Mouse (Mus musculus): Measurements from ENCODE around the gene H2-Ob. TPM values are rescaled to one million over a fixed set of nuclear protein-coding genes. Genes with fewer than 3 reads are reported as not detected.
A peak's percentile ranks its signal among the peaks of the same experiment; 100 is the strongest.

The H2-Ob gene
- polyA plus RNA-seq, 1 experiment from 2014 or later: 0.17 TPM

- Histone ChIP-seq H3K27me3 (replicated peaks) (no peaks in the 10 kb centered on the region), H3K27ac (no peak overlapping the region), H3K9ac (no peak overlapping the region), H3K36me3 (no peaks in the 10 kb centered on the region), H3K9me3 (no peaks in the 10 kb centered on the region), H3K4me1 (no peaks in the 10 kb centered on the region), H3K4me2 (no peak overlapping the region), H3K4me3 (replicated peaks) (no peak overlapping the region)
- no peak for ATAC-seq (ENCODE audit: insufficient read depth, low FRiP score, low read depth)
- WGBS: 37% methylated on average over 3 of the region's 3 CpGs
Observed at GRCm38 (mm10) chr17:34249361-34249760, 10.7 kb downstream of the H2-Ob start.

- WGBS: 15% methylated on average over 4 of the region's 4 CpGs
- Histone ChIP-seq H3K4me3 (replicated peaks) (no peak overlapping the region), H3K4me1 (no peaks in the 10 kb centered on the region), H3K4me2 (no peak overlapping the region), H3K9ac (no peak overlapping the region), H3K9me3 (no peaks in the 10 kb centered on the region), H3K27me3 (replicated peaks) (no peaks in the 10 kb centered on the region), H3K36me3 (no peaks in the 10 kb centered on the region), H3K27ac (no peak overlapping the region)
- ATAC-seq (ENCODE audit: insufficient read depth, low FRiP score, low read depth): no peak
Observed at GRCm38 (mm10) chr17:34249878-34250277, 11.2 kb downstream of the H2-Ob start.

- no peak overlapping the region for H3K9ac ChIP-seq
- H3K4me1 ChIP-seq: no peaks in the 10 kb centered on the region
- 42% methylated on average over 4 of the region's 4 CpGs for WGBS
- no peak overlapping the region for H3K4me2 ChIP-seq
- H3K4me3 ChIP-seq (replicated peaks): no peak overlapping the region
- H3K27me3 ChIP-seq (replicated peaks): no peaks in the 10 kb centered on the region
- no peak for ATAC-seq (ENCODE audit: insufficient read depth, low FRiP score, low read depth)
- H3K9me3 ChIP-seq: no peaks in the 10 kb centered on the region
- no peak overlapping the region for H3K27ac ChIP-seq
- no peaks in the 10 kb centered on the region for H3K36me3 ChIP-seq
Observed at GRCm38 (mm10) chr17:34251666-34252065, 13.0 kb downstream of the H2-Ob start.

- Histone ChIP-seq H3K9me3 (no peaks in the 10 kb centered on the region), H3K27me3 (replicated peaks) (no peaks in the 10 kb centered on the region), H3K4me1 (peaks cover 4% of the 10 kb centered on the region; the same call in 1 of the 2 replicates), H3K27ac (no peak overlapping the region), H3K4me3 (replicated peaks) (no peak overlapping the region), H3K36me3 (no peaks in the 10 kb centered on the region), H3K9ac (no peak overlapping the region), H3K4me2 (no peak overlapping the region)
- ATAC-seq (ENCODE audit: insufficient read depth, low FRiP score, low read depth): no peak
- 71% methylated on average over 5 of the region's 5 CpGs for WGBS
Observed at GRCm38 (mm10) chr17:34256501-34256900, 17.8 kb downstream of the H2-Ob start.

- Histone ChIP-seq H3K36me3 (no peaks in the 10 kb centered on the region), H3K4me1 (peaks cover 4% of the 10 kb centered on the region; the same call in 1 of the 2 replicates), H3K4me2 (no peak within 1 kb of the TSS), H3K9ac (no peak within 1 kb of the TSS), H3K9me3 (no peaks in the 10 kb centered on the region), H3K4me3 (replicated peaks) (no peak within 1 kb of the TSS), H3K27ac (no peak within 1 kb of the TSS), H3K27me3 (replicated peaks) (0 out of 2 replicates have a peak, but pooled peaks cover 10% of the 10 kb centered on the region)
- no peak for ATAC-seq (ENCODE audit: insufficient read depth, low FRiP score, low read depth)
- 67% methylated on average over 11 of the region's 11 CpGs for WGBS
Observed at GRCm38 (mm10) chr17:34257594-34258375, 19.1 kb downstream of the H2-Ob start, which contains the start of gene H2-Ab1. H2-Ab1 (plus strand) TSS chr17:34257689.

GRCm38 (mm10) chr17:34260551-34260950 is 21.8 kb downstream of the H2-Ob start:
- H3K4me2 ChIP-seq: no peak overlapping the region
- no peak for ATAC-seq (ENCODE audit: insufficient read depth, low FRiP score, low read depth)
- 33% methylated on average over 5 of the region's 5 CpGs for WGBS
- no peaks in the 10 kb centered on the region for H3K36me3 ChIP-seq
- H3K4me1 ChIP-seq: peaks cover 23% of the 10 kb centered on the region
- no peak overlapping the region for H3K27ac ChIP-seq
- H3K4me3 ChIP-seq (replicated peaks): no peak overlapping the region
- no peaks in the 10 kb centered on the region for H3K9me3 ChIP-seq
- no peak overlapping the region for H3K9ac ChIP-seq
- peaks cover 32% of the 10 kb centered on the region for H3K27me3 ChIP-seq (replicated peaks)

GRCm38 (mm10) chr17:34261502-34261901 is 22.8 kb downstream of the H2-Ob start:
- H3K9me3 ChIP-seq: no peaks in the 10 kb centered on the region
- ATAC-seq (ENCODE audit: insufficient read depth, low FRiP score, low read depth): peak; percentile 44; the same call in 1 of the 2 replicates
- no peak overlapping the region for H3K4me3 ChIP-seq (replicated peaks)
- H3K9ac ChIP-seq: no peak overlapping the region
- H3K27me3 ChIP-seq (replicated peaks): peaks cover 33% of the 10 kb centered on the region
- 29% methylated on average over 4 of the region's 4 CpGs for WGBS
- no peaks in the 10 kb centered on the region for H3K36me3 ChIP-seq
- peaks cover 23% of the 10 kb centered on the region for H3K4me1 ChIP-seq
- no peak overlapping the region; the same call in 1 of the 2 replicates for H3K27ac ChIP-seq
- H3K4me2 ChIP-seq: no peak overlapping the region

- peak overlapping the region; percentile 46 for H3K4me3 ChIP-seq (replicated peaks)
- peaks cover 23% of the 10 kb centered on the region for H3K4me1 ChIP-seq
- H3K27ac ChIP-seq: no peak overlapping the region
- no peaks in the 10 kb centered on the region for H3K9me3 ChIP-seq
- under 1% methylated on average over 8 of the region's 8 CpGs for WGBS
- H3K27me3 ChIP-seq (replicated peaks): peaks cover 33% of the 10 kb centered on the region
- H3K9ac ChIP-seq: no peak overlapping the region
- H3K4me2 ChIP-seq: peak overlapping the region; percentile 98
- no peaks in the 10 kb centered on the region for H3K36me3 ChIP-seq
- peak; percentile 69 for ATAC-seq (ENCODE audit: insufficient read depth, low FRiP score, low read depth)
Observed at GRCm38 (mm10) chr17:34263068-34263467, 24.4 kb downstream of the H2-Ob start.

- peaks cover 33% of the 10 kb centered on the region for H3K27me3 ChIP-seq (replicated peaks)
- H3K36me3 ChIP-seq: no peaks in the 10 kb centered on the region
- peaks cover 23% of the 10 kb centered on the region for H3K4me1 ChIP-seq
- H3K27ac ChIP-seq: no peak overlapping the region
- H3K9ac ChIP-seq: no peak overlapping the region
- H3K4me2 ChIP-seq: peak overlapping the region; percentile 98
- 10% methylated on average over 14 of the region's 14 CpGs for WGBS
- H3K9me3 ChIP-seq: no peaks in the 10 kb centered on the region
- no peak for ATAC-seq (ENCODE audit: insufficient read depth, low FRiP score, low read depth)
- peak overlapping the region; percentile 50 for H3K4me3 ChIP-seq (replicated peaks)
Observed at GRCm38 (mm10) chr17:34263811-34264371, 25.2 kb downstream of the H2-Ob start.

GRCm38 (mm10) chr17:34264452-34265351 is 26.0 kb downstream of the H2-Ob start:
- Histone ChIP-seq H3K27me3 (replicated peaks) (peaks cover 33% of the 10 kb centered on the region), H3K4me1 (peaks cover 23% of the 10 kb centered on the region), H3K27ac (no peak overlapping the region), H3K36me3 (no peaks in the 10 kb centered on the region), H3K4me3 (replicated peaks) (peak overlapping the region; percentile 50), H3K9ac (peak overlapping the region; percentile 34), H3K9me3 (no peaks in the 10 kb centered on the region), H3K4me2 (peak overlapping the region; percentile 98)
- WGBS: under 1% methylated on average over 92 of the region's 93 CpGs
- ATAC-seq (ENCODE audit: insufficient read depth, low FRiP score, low read depth): no peak

- Histone ChIP-seq H3K4me1 (peaks cover 16% of the 10 kb centered on the region), H3K4me2 (no peak overlapping the region), H3K36me3 (no peaks in the 10 kb centered on the region), H3K9me3 (no peaks in the 10 kb centered on the region), H3K4me3 (replicated peaks) (no peak overlapping the region), H3K27ac (no peak overlapping the region), H3K27me3 (replicated peaks) (peaks cover 21% of the 10 kb centered on the region), H3K9ac (no peak overlapping the region)
- 65% methylated on average over 2 of the region's 2 CpGs for WGBS
- ATAC-seq (ENCODE audit: insufficient read depth, low FRiP score, low read depth): no peak
Observed at GRCm38 (mm10) chr17:34268262-34268661, 29.6 kb downstream of the H2-Ob start.
